Mouse (Mus musculus): Measurements from ENCODE around the gene Ankrd33. TPM values are rescaled to one million over a fixed set of nuclear protein-coding genes. Genes with fewer than 3 reads are reported as not detected.

The Ankrd33 gene
- polyA plus RNA-seq, 1 experiment from 2014 or later = not detected

DNA sequence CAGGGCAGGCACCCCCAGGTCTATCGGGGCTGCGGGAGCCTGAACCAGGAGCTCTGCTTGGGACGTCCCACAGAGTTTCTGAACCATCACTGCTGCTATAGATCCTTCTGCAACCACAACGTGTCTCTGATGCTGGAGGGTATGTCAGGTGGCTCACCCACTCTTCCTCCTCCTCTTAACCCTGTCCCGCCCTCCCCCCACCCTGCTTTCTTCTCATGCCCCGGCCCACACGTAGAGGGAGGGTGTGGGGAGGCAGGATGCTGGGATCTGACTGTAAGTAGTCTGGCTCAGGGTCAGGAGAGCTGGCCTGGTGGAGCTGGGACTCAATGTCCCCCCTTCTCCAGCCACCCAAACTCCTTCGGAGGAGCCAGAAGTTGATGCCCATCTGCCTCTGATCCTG is 19.9 kb downstream of the Ankrd33 start:
- Histone ChIP-seq H3K27ac (ENCODE audit: low read depth, low read length) (no peak overlapping the region), H3K4me2 (ENCODE audit: low read length) (no peak overlapping the region), H3K4me1 (ENCODE audit: control insufficient read depth, insufficient read depth, low read length) (peaks cover 9% of the 10 kb centered on the region), H3K4me3 (ENCODE audit: low read depth, low read length) (no peak overlapping the region), H3K27me3 (replicated peaks; ENCODE audit: control insufficient read depth, insufficient read depth, low read length) (no peaks in the 10 kb centered on the region; the same call in 1 of the 2 replicates), H3K9me3 (replicated peaks; ENCODE audit: control insufficient read depth, low read length) (no peaks in the 10 kb centered on the region), H3K9ac (ENCODE audit: low read length) (no peak overlapping the region), H3K36me3 (ENCODE audit: control insufficient read depth, insufficient read depth, low read length) (no peaks in the 10 kb centered on the region)
- no peak for ATAC-seq
- WGBS = 74% methylated on average over 8 of the region's 8 CpGs
- no peak for DNase-seq (ENCODE audit: low spot score)

DNA sequence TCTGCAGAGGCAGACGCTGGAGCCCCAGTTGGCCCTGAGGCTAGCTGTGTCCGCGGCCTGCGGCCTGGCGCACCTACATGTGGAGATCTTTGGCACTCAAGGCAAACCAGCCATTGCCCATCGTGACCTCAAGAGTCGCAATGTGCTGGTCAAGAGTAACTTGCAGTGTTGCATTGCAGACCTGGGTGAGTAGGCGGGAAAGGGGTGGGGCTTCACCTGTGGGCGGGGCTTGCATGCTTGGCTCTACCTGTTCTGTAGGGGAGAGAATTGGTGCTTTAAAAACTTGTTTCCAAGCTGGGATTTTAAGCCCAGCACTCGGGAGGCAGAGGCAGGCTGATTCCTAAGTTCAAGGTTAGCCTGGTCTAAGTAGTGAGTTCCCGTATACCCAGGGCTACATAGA is 21.9 kb downstream of the Ankrd33 start:
- Histone ChIP-seq H3K4me2 (ENCODE audit: low read length) (no peak overlapping the region), H3K9ac (ENCODE audit: low read length) (no peak overlapping the region), H3K36me3 (ENCODE audit: control insufficient read depth, insufficient read depth, low read length) (no peaks in the 10 kb centered on the region), H3K4me1 (ENCODE audit: control insufficient read depth, insufficient read depth, low read length) (peaks cover 12% of the 10 kb centered on the region), H3K9me3 (replicated peaks; ENCODE audit: control insufficient read depth, low read length) (no peaks in the 10 kb centered on the region), H3K4me3 (ENCODE audit: low read depth, low read length) (no peak overlapping the region), H3K27ac (ENCODE audit: low read depth, low read length) (no peak overlapping the region), H3K27me3 (replicated peaks; ENCODE audit: control insufficient read depth, insufficient read depth, low read length) (no peaks in the 10 kb centered on the region)
- ATAC-seq (no peak), DNase-seq (ENCODE audit: low spot score) (no peak)
- 84% methylated on average over 11 of the region's 11 CpGs for WGBS

DNA sequence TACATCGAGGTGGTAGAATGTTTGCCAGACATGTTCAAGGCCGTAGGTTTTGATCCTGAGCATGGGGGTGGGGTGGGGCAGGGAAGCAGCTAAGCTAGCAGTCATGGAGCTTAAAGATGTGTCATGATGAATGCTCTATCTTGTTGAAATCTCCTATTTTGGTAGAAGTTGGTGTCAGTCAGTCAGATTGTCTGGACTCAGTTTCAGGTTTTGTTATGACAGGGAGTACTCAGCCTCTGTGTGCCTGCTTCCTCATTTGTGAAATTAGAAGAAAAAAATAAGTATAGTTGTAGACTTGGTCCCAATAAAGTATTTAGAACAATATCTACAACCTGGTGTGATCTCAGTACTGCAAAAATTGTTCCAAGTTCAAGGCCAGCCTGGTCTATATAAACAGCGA is 23.1 kb downstream of the Ankrd33 start:
- peaks cover 16% of the 10 kb centered on the region for H3K4me1 ChIP-seq (ENCODE audit: control insufficient read depth, insufficient read depth, low read length)
- no peaks in the 10 kb centered on the region for H3K9me3 ChIP-seq (replicated peaks; ENCODE audit: control insufficient read depth, low read length)
- DNase-seq (ENCODE audit: low spot score) (no peak), ATAC-seq (no peak)
- H3K27ac ChIP-seq (ENCODE audit: low read depth, low read length) = no peak overlapping the region
- H3K27me3 ChIP-seq (replicated peaks; ENCODE audit: control insufficient read depth, insufficient read depth, low read length) = no peaks in the 10 kb centered on the region
- no peak overlapping the region for H3K9ac ChIP-seq (ENCODE audit: low read length)
- no peak overlapping the region for H3K4me3 ChIP-seq (ENCODE audit: low read depth, low read length)
- no peak overlapping the region for H3K4me2 ChIP-seq (ENCODE audit: low read length)
- H3K36me3 ChIP-seq (ENCODE audit: control insufficient read depth, insufficient read depth, low read length) = no peaks in the 10 kb centered on the region
- 90% methylated on average over 3 of the region's 3 CpGs for WGBS

DNA sequence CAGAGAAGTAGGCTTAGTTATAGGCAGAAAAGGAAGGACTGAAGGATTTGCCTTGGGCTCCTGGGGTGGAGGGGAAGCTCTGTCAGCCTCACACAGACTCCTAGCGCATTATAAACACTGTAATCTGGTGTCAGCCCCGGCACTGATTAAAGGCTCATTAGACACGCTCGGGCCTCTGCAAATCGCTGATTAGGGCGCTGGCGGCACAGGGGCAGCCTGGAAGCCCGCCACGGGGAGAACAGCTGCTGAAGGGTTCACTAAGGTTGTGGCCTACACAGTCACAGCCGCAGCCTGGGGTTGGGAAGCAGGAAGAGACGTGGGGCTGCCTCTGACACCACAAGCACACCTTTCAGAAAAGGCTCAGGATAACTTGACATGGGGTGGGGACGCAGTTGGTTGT is 24.3 kb downstream of the Ankrd33 start:
- Histone ChIP-seq H3K4me1 (ENCODE audit: control insufficient read depth, insufficient read depth, low read length) (peaks cover 16% of the 10 kb centered on the region), H3K36me3 (ENCODE audit: control insufficient read depth, insufficient read depth, low read length) (no peaks in the 10 kb centered on the region), H3K27ac (ENCODE audit: low read depth, low read length) (peak overlapping the region; percentile 2; the same call in 1 of the 2 replicates), H3K27me3 (replicated peaks; ENCODE audit: control insufficient read depth, insufficient read depth, low read length) (no peaks in the 10 kb centered on the region), H3K4me3 (ENCODE audit: low read depth, low read length) (no peak overlapping the region), H3K9me3 (replicated peaks; ENCODE audit: control insufficient read depth, low read length) (no peaks in the 10 kb centered on the region), H3K4me2 (ENCODE audit: low read length) (no peak overlapping the region), H3K9ac (ENCODE audit: low read length) (no peak overlapping the region)
- DNase-seq (ENCODE audit: low spot score) (peak; percentile 74), ATAC-seq (0 out of 2 replicates have a peak, but pooled peaks have one; percentile 13)
- 6% methylated on average over 12 of the region's 12 CpGs for WGBS

GRCm38 (mm10) chr15:101140587-101140986 is 25.0 kb downstream of the Ankrd33 start:
- Histone ChIP-seq H3K27me3 (replicated peaks; ENCODE audit: control insufficient read depth, insufficient read depth, low read length) (no peaks in the 10 kb centered on the region), H3K9ac (ENCODE audit: low read length) (no peak overlapping the region), H3K27ac (ENCODE audit: low read depth, low read length) (no peak overlapping the region), H3K36me3 (ENCODE audit: control insufficient read depth, insufficient read depth, low read length) (no peaks in the 10 kb centered on the region), H3K4me3 (ENCODE audit: low read depth, low read length) (no peak overlapping the region), H3K4me1 (ENCODE audit: control insufficient read depth, insufficient read depth, low read length) (peaks cover 17% of the 10 kb centered on the region), H3K9me3 (replicated peaks; ENCODE audit: control insufficient read depth, low read length) (no peaks in the 10 kb centered on the region), H3K4me2 (ENCODE audit: low read length) (no peak overlapping the region)
- WGBS = 60% methylated on average over 6 of the region's 6 CpGs
- ATAC-seq (no peak), DNase-seq (ENCODE audit: low spot score) (no peak)

GRCm38 (mm10) chr15:101141061-101141541 is 25.5 kb downstream of the Ankrd33 start:
- H3K4me3 ChIP-seq (ENCODE audit: low read depth, low read length) = no peak overlapping the region
- H3K9ac ChIP-seq (ENCODE audit: low read length) = no peak overlapping the region
- H3K4me1 ChIP-seq (ENCODE audit: control insufficient read depth, insufficient read depth, low read length) = peaks cover 18% of the 10 kb centered on the region
- H3K36me3 ChIP-seq (ENCODE audit: control insufficient read depth, insufficient read depth, low read length) = no peaks in the 10 kb centered on the region
- H3K9me3 ChIP-seq (replicated peaks; ENCODE audit: control insufficient read depth, low read length) = no peaks in the 10 kb centered on the region
- 5% methylated on average over 14 of the region's 14 CpGs for WGBS
- H3K27me3 ChIP-seq (replicated peaks; ENCODE audit: control insufficient read depth, insufficient read depth, low read length) = no peaks in the 10 kb centered on the region
- DNase-seq (ENCODE audit: low spot score) = peak; percentile 37
- H3K27ac ChIP-seq (ENCODE audit: low read depth, low read length) = no peak overlapping the region
- H3K4me2 ChIP-seq (ENCODE audit: low read length) = no peak overlapping the region
- peak; percentile 60 for ATAC-seq

DNA sequence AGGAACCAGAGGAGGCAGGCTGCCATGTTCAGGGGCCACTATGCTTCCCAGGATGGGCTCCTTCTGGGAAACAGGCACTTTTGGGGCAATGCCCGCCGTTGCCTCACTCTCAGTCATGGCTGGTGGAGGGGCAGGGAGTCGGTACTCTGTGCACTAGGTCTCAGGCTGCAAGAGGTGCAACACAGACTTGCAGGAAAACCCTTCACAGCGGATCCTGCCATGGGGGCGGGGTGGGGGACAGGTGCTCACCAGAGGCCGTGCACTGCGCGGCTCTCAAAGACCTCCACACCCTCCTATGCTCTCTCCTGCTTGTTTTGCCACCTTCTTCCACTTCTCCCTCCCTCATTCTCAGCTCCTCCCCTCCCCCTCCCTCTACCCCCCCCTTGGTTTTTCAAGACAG is 27.1 kb downstream of the Ankrd33 start:
- peaks cover 18% of the 10 kb centered on the region for H3K4me1 ChIP-seq (ENCODE audit: control insufficient read depth, insufficient read depth, low read length)

GRCm38 (mm10) chr15:101143494-101143893 is 27.9 kb downstream of the Ankrd33 start:
- H3K36me3 ChIP-seq (ENCODE audit: control insufficient read depth, insufficient read depth, low read length) = no peaks in the 10 kb centered on the region
- no peak overlapping the region for H3K4me2 ChIP-seq (ENCODE audit: low read length)
- peaks cover 18% of the 10 kb centered on the region for H3K4me1 ChIP-seq (ENCODE audit: control insufficient read depth, insufficient read depth, low read length)
- no peaks in the 10 kb centered on the region for H3K9me3 ChIP-seq (replicated peaks; ENCODE audit: control insufficient read depth, low read length)
- H3K27me3 ChIP-seq (replicated peaks; ENCODE audit: control insufficient read depth, insufficient read depth, low read length) = no peaks in the 10 kb centered on the region
- no peak overlapping the region for H3K27ac ChIP-seq (ENCODE audit: low read depth, low read length)
- peak overlapping the region; percentile 25; the same call in 1 of the 2 replicates for H3K9ac ChIP-seq (ENCODE audit: low read length)
- DNase-seq (ENCODE audit: low spot score) (peak; percentile 50), ATAC-seq (no peak)
- WGBS = 17% methylated on average over 8 of the region's 8 CpGs
- no peak overlapping the region for H3K4me3 ChIP-seq (ENCODE audit: low read depth, low read length)

More for the DNA sequence above, 27.1 kb downstream of the Ankrd33 start:
- Histone ChIP-seq H3K4me3 (ENCODE audit: low read depth, low read length) (no peak overlapping the region), H3K27me3 (replicated peaks; ENCODE audit: control insufficient read depth, insufficient read depth, low read length) (no peaks in the 10 kb centered on the region), H3K27ac (ENCODE audit: low read depth, low read length) (no peak overlapping the region), H3K36me3 (ENCODE audit: control insufficient read depth, insufficient read depth, low read length) (no peaks in the 10 kb centered on the region), H3K9ac (ENCODE audit: low read length) (no peak overlapping the region), H3K4me2 (ENCODE audit: low read length) (no peak overlapping the region), H3K9me3 (replicated peaks; ENCODE audit: control insufficient read depth, low read length) (no peaks in the 10 kb centered on the region)
- ATAC-seq (no peak), DNase-seq (ENCODE audit: low spot score) (no peak)
- WGBS = 62% methylated on average over 8 of the region's 8 CpGs

- Histone ChIP-seq H3K4me1 (ENCODE audit: control insufficient read depth, insufficient read depth, low read length) (peaks cover 18% of the 10 kb centered on the region), H3K4me2 (ENCODE audit: low read length) (no peak overlapping the region), H3K27ac (ENCODE audit: low read depth, low read length) (no peak overlapping the region), H3K4me3 (ENCODE audit: low read depth, low read length) (no peak overlapping the region), H3K36me3 (ENCODE audit: control insufficient read depth, insufficient read depth, low read length) (no peaks in the 10 kb centered on the region), H3K9me3 (replicated peaks; ENCODE audit: control insufficient read depth, low read length) (no peaks in the 10 kb centered on the region), H3K27me3 (replicated peaks; ENCODE audit: control insufficient read depth, insufficient read depth, low read length) (no peaks in the 10 kb centered on the region), H3K9ac (ENCODE audit: low read length) (no peak overlapping the region)
- no peak for DNase-seq (ENCODE audit: low spot score)
- ATAC-seq = no peak
- WGBS = 79% methylated on average over 5 of the region's 5 CpGs
These were observed 28.6 kb downstream of the Ankrd33 start for GRCm38 (mm10) chr15:101144176-101144575.
